Mouse (Mus musculus) heart, postnatal 36 days (tissue): Measurements from ENCODE around the gene Cds2. TPM values are rescaled to one million over a fixed set of nuclear protein-coding genes. Genes with fewer than 3 reads are reported as not detected.
A peak's percentile ranks its signal among the peaks of the same experiment; 100 is the strongest.
"Not testable (repeated sequence)": the region's sequence is repeated elsewhere in the genome, so short reads cannot be mapped to it uniquely, and the experiment has no call there.

Experiments used
- DNase-seq, 2 experiments: peaks; one replicate each; pipeline ENCODE4 v3.0.0; 2021 to 2022
- intact Hi-C: fragments of 180-260 bp; cut with DNase I; formaldehyde crosslinking; loops from one replicate; pipeline ENCODE4 v1.15.1; 2025
- total RNA-seq, 2 experiments: library from RNA; stranded (reverse); gene quantifications; 2 replicates each; pipeline ENCODE4 v1.2.3; 2021

Gene Cds2
- total RNA-seq, 2 experiments from 2014 or later, result 80.8 to 84.3 TPM

GRCm38 (mm10) chr2:132284492-132285139, 21.7 kb downstream of the Cds2 start:
- peak; percentile 62 to 64 for DNase-seq
- intact Hi-C loops, result loop anchor here (2.0 to 10.0 kb wide), 2 partner anchors 14 to 290 kb away; no protein-coding TSS in a partner anchor

GRCm38 (mm10) chr2:132285722-132286121, 22.8 kb downstream of the Cds2 start:
- intact Hi-C loops, result loop anchor here (2.0 to 10.0 kb wide), 2 partner anchors 15 to 289 kb away; no protein-coding TSS in a partner anchor
- not testable (repeated sequence) for DNase-seq

- intact Hi-C loops, result loop anchor here (10.0 kb wide), 1 partner anchor 288 kb away; no protein-coding TSS in a partner anchor
- peak; percentile 32 to 52 for DNase-seq
Measured at GRCm38 (mm10) chr2:132286376-132287076, 23.6 kb downstream of the Cds2 start.

- not testable (repeated sequence) for DNase-seq
- intact Hi-C loops, result loop anchor here (10.0 kb wide), 1 partner anchor 286 kb away; no protein-coding TSS in a partner anchor
Measured at GRCm38 (mm10) chr2:132289213-132289612, 26.3 kb downstream of the Cds2 start.

GRCm38 (mm10) chr2:132290808-132291207, 27.9 kb downstream of the Cds2 start:
- intact Hi-C loops, result loop anchor here (10.0 kb wide), 1 partner anchor 424 kb away; no protein-coding TSS in a partner anchor
- DNase-seq, result no peak

GRCm38 (mm10) chr2:132291265-132291664, 28.3 kb downstream of the Cds2 start:
- peak; percentile 23 to 39 for DNase-seq
- intact Hi-C loops, result loop anchor here (10.0 kb wide), 1 partner anchor 424 kb away; no protein-coding TSS in a partner anchor

GRCm38 (mm10) chr2:132292083-132292482, 29.1 kb downstream of the Cds2 start:
- intact Hi-C loops, result loop anchor here (10.0 kb wide), 1 partner anchor 423 kb away; no protein-coding TSS in a partner anchor
- peak; percentile 26 to 46 for DNase-seq

GRCm38 (mm10) chr2:132293694-132294450, 30.9 kb downstream of the Cds2 start:
- DNase-seq, result no peak
- intact Hi-C loops, result loop anchor here (10.0 kb wide), 1 partner anchor 421 kb away; no protein-coding TSS in a partner anchor

GRCm38 (mm10) chr2:132298250-132298649, 35.3 kb downstream of the Cds2 start:
- no peak for DNase-seq
- intact Hi-C loops, result loop anchor here (10.0 kb wide), 1 partner anchor 417 kb away; no protein-coding TSS in a partner anchor

- intact Hi-C loops, result no loop called here
- DNase-seq, result no peak
Measured at GRCm38 (mm10) chr2:132301436-132301835, 38.5 kb downstream of the Cds2 start.

- intact Hi-C loops, result no loop called here
Measured at GRCm38 (mm10) chr2:132305165-132305564, 42.2 kb downstream of the Cds2 start.

GRCm38 (mm10) chr2:132305988-132306387, 43.0 kb downstream of the Cds2 start:
- DNase-seq, result no peak
- intact Hi-C loops, result loop anchor here (2.0 kb wide), 1 partner anchor 43 kb away; the partner anchor contains the start of gene Cds2

More at GRCm38 (mm10) chr2:132305165-132305564, 42.2 kb downstream of the Cds2 start:
- DNase-seq, result no peak

- no peak for DNase-seq
- intact Hi-C loops, result loop anchor here (2.0 kb wide), 1 partner anchor 45 kb away; the partner anchor contains the start of gene Cds2
Measured at GRCm38 (mm10) chr2:132307213-132307843, 44.4 kb downstream of the Cds2 start.

GRCm38 (mm10) chr2:132308829-132309228, 45.9 kb downstream of the Cds2 start:
- DNase-seq, result no peak
- intact Hi-C loops, result no loop called here

GRCm38 (mm10) chr2:132309398-132309930, 46.5 kb downstream of the Cds2 start:
- intact Hi-C loops, result no loop called here
- no peak for DNase-seq

GRCm38 (mm10) chr2:132312616-132313015, 49.7 kb downstream of the Cds2 start:
- intact Hi-C loops, result loop anchor here (10.0 kb wide), 1 partner anchor 592 kb away; no protein-coding TSS in a partner anchor
- DNase-seq, result no peak

GRCm38 (mm10) chr2:132313568-132313967, 50.6 kb downstream of the Cds2 start:
- no peak for DNase-seq
- intact Hi-C loops, result loop anchor here (10.0 kb wide), 1 partner anchor 591 kb away; no protein-coding TSS in a partner anchor

GRCm38 (mm10) chr2:132314057-132314456, 51.1 kb downstream of the Cds2 start:
- DNase-seq, result not testable (repeated sequence)
- intact Hi-C loops, result loop anchor here (2.0 to 10.0 kb wide), 2 partner anchors 51 to 591 kb away; partner anchors contain the start of gene Cds2
